Mouse (Mus musculus): ENCODE measurements around the gene Tmem88b. TPM values are rescaled to one million over a fixed set of nuclear protein-coding genes. Genes with fewer than 3 reads are reported as not detected.
A peak's percentile ranks its signal among the peaks of the same experiment; 100 is the strongest.

The Tmem88b gene
- 0.79 and 1.2 TPM in 2 replicates for total RNA-seq (2021)
- long read RNA-seq, result 0 reads

DNA sequence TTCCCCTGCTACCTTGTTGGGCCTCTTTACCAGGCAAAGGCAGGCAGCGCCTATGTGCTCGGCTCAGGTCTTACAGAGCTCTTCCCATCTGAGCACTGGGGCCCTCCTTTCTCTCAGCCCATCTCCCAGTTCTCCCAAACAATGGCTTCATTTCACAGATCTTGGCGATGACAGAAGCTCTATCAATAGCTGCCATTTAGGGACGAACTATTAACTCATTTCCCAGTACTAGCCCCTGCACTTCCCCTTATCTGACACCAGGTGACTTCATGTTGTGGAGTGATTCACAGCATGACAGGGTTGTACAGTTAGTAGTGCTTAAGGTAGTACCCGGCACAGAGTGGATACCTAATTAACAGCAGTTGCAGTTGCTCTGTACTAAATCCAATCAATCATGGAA, at the start of gene Tmem88b:
Tmem88b (minus strand) TSS at position 56 of the 400 bp plus-strand sequence.
- DNase-seq, result no peak

DNA sequence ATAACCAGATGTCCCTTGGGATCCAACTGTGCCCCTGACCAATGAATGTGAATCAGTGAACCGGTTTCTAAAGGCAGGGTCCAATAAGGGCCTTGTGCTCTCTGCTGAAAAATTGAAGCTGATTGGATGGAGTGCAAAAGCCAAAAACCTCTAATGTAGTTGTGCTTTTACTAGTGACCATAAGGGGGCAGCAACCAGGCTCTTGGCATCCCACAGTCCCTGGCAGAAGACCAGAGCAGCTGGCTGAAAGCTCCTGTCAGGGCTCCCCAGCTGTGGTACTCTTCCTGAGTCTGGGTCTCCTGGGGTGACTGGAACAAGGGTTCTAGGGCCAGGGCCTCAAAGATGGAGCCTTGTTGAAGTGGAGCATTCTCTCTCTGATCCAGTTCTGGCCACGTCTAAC, 48.2 kb upstream of the Tmem88b start:
- peak; percentile 80 for DNase-seq

DNA sequence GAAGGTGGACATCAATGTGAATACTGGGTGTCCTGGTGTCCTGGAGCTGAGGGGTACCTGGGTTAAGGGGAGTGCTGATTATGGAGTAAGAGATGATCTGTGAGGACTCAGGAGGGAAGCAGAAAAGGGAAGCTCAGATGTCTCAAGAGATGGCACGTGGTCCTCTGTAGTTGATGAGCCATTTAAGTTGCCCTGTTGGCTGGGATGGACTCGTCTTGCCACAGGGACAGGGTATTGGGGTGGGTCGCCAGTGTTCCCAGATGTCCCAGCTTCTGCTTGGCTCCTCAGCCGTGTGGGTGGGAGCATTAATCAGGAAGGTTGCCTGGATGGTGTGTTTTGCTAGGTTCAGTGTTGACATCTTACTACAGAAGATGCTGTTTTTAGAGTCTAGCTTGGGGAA, 47.6 kb upstream of the Tmem88b start:
- DNase-seq, result no peak

DNA sequence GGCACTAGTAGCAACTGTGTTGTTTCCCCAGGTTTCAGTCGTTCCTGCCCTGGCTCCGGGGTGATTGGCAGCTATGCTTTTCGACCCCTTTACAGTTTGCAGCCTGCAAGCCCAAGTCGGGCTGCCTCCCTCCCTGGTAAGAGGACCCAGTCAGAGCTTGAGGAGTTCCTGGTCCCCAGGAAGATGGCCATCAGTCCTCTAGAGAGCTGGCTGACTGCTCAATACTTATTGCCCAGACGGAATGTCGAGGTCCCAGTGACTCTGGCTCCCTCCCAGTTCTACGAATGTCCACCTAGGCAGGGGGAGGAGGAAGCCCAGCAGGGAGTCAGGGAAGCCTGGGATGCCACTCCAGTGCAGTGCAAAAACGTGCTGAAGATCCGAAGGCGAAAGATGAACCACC, 46.6 kb upstream of the Tmem88b start:
- DNase-seq, result no peak

GRCm38 (mm10) chr4:155831831-155832230, 46.2 kb upstream of the Tmem88b start:
- peak; percentile 39 for DNase-seq

GRCm38 (mm10) chr4:155831205-155831766, 45.6 kb upstream of the Tmem88b start, which contains the start of gene Aurkaip1:
Aurkaip1 (plus strand) TSS chr4:155831272.
- DNase-seq, result peak; percentile 94

- DNase-seq, result no peak
Measured at GRCm38 (mm10) chr4:155830596-155830995, 44.9 kb upstream of the Tmem88b start.

GRCm38 (mm10) chr4:155829866-155830265, 44.2 kb upstream of the Tmem88b start:
- DNase-seq, result no peak

DNA sequence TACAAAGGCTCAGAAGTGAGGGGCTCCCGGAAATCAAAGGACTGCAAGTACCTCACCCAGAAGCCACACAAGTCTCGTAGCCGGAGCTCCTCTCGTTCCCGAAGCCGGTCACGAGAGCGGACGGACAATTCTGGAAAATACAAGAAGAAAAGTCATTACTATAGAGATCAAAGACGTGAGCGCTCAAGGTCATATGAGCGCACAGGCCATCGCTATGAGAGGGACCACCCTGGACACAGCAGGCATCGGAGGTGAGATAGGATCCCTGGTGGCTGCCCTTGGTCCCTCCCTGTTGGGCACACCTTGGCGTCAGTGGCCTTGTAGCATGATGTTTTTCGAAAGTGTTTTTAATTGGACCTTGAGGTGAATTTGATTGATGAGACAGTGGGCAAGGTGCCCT, 37.8 kb upstream of the Tmem88b start:
- no peak for DNase-seq

DNA sequence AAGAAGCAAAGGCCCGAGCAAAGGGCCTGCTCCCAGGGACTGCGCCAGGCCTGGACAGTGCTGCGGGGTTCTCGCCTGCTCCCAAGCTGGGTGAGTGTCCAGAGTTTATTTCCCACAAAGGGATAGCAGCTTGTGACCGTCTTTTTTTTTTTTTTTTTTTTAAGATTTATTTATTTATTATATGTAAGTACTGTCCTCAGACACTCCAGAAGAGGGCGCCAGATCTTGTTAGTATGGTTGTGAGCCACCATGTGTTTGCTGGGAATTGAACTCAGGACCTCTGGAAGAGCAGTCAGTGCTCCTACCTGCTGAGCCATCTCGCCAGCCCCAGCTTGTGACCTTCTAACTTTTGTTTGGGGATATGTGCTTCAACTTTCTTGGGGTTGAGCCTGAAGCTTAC, 35.4 kb upstream of the Tmem88b start:
- DNase-seq, result no peak

- no peak for DNase-seq
Measured at GRCm38 (mm10) chr4:155817533-155817932, 31.9 kb upstream of the Tmem88b start.

DNA sequence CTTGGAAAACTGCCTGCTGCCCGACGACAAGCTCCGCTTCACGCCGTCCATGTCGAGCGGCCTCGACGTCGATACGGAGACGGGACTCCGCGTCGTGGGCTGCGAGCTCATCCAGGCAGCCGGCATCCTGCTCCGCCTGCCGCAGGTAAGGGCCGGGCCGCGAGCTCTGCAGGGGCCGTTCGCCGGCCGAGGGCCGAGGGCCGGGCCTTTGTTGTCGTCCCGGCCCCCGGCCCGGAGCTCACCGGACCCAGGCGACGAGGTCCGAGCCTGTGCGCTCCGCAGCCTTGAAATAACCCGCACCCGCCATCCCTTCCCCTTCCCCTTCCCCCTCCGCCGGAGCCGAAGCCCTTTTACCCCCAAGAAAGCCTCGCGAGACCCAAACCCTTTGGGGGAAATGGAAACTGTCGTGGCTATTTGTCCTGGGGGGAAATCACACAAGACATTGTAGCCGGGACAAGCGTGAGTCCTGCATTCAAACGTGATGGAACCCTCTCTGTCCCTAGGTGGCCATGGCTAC, 27.0 kb upstream of the Tmem88b start:
- peak; percentile 31 for DNase-seq

DNA sequence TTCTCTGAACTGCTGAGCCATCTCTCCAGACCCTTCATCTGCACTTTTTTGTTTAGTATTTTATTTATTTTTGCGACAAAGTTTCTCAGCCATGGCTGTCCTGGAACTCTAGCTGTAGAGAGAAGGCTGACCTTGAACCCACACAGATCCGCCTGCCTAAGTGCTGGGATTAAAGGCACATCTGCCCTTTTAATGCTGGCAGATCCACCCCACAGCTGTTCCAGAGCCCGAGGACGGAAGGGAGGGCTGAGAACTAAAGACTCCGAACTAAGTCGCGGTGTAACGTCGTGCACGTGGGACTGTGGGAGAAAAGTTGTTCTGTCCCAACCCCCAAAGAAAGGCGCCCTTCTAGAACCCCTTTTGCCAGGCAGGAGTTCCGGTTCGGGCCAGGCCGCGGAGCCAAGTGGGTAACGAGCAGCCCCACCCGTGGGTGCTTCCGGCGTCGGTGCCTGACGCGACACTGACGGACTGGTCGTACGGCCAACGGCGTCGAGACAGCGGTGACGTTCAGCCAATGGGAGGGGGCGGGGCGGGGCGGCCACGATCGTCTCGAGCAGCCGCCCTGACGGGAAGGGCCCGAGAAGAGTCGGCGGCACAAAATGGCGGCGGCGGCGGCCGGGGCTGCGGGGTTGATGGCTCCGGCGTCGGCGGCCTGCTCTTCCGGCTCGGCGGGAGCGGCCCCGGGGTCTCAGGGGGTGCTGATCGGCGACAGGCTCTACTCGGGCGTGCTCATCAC, 26.4 kb upstream of the Tmem88b start, which contains the start of gene Ccnl2:
Ccnl2 (plus strand) TSS at position 561 of the 736 bp plus-strand sequence.
- peak; percentile 94 for DNase-seq

DNA sequence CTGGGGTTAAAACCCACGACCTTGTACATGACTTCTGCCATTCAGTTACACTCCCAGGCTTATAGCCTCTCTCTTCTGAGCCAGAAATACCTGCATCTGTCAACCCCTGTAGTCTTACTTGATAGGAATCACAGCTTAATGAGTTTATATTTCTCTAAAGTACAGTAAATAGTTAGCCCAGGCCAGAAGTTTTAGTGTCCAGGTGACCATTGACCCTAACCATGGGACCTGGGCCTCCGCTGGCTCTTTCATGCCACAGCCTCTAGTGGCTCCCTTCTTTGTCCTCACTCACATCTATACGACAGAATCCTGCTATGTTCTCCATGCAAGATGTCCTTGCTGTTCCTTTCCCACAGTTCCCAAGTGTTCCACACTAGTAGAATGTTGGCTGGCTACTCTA, 22.2 kb upstream of the Tmem88b start:
- no peak for DNase-seq

- DNase-seq, result peak; percentile 97
Measured at GRCm38 (mm10) chr4:155803340-155804041, 17.8 kb upstream of the Tmem88b start.

GRCm38 (mm10) chr4:155802741-155803339, 17.2 kb upstream of the Tmem88b start, which contains the start of gene Mrpl20:
Mrpl20 (plus strand) TSS chr4:155802878.
- no peak for DNase-seq

- DNase-seq, result no peak
Measured at GRCm38 (mm10) chr4:155802075-155802474, 16.4 kb upstream of the Tmem88b start.

DNA sequence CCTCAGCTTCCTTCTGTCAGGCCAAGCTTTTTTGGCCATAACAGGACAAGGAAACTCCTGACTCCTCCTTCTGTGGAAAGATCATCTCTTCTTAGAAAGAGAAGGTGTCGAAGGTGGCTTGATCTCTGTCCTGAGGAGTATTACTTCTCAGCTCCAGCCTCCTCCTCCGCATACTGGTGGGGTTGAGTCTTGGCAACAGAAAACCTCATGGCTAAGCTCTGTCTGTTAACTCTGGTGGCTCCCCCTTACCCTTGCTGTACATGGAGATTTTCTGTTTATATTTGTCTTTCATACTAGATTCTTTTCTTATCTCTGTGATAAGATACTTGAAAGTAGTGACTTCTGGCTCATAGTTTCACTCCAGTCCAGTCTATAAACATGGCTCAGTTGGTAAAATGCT, 8.1 kb upstream of the Tmem88b start:
- no peak for DNase-seq

DNA sequence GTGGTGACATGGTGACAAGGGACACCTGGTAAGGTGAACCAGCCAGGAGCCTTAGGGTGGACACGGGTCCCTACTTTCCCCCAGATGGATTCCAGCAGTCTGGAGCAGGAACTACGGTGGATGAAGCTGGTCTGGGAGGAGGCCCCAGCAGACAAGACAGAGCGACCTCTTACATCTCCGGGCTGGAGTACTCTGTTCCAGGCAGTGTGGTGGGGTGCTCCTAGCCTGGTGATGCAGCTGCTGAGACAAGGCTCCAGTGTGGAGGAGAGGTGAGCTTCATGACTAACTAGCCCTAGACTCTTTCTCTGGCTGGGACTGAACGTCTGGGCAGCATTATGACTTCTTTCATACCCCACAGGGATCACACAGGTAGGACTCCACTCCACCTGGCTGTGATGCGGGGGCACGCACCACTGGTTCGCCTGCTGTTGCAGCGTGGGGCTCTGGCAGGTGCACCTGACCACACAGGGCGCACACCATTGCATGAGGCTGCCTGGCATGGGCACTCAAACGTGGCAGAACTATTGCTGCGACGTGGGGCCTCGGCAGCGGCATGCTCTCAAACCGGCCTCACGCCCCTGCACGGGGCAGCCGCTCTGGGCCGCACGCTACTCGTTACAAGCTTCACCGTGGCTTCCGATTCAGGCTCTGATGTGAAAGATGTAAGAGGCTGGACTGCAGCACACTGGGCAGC, 5.7 kb upstream of the Tmem88b start:
- DNase-seq, result no peak

- no peak for DNase-seq
Measured at GRCm38 (mm10) chr4:155790650-155791161, 5.0 kb upstream of the Tmem88b start.

- no peak for DNase-seq
Measured at GRCm38 (mm10) chr4:155790021-155790489, 4.4 kb upstream of the Tmem88b start, which contains the start of gene Ankrd65. Ankrd65 (plus strand) TSS chr4:155790439.

Data from adrenal gland, postnatal 25 days (tissue).